Mouse (Mus musculus) retina, postnatal 7 days (tissue): Measurements from ENCODE around the gene Tent4a.
"Not testable (repeated sequence)": the region's sequence is repeated elsewhere in the genome, so short reads cannot be mapped to it uniquely, and the experiment has no call there.

ENCODE experiments used
- DNase-seq: peaks from one replicate; pipeline ENCODE4 v3.0.0-alpha.2; 2012; ENCODE audit warnings: low read depth, low spot score

The Tent4a gene

GRCm38 (mm10) chr13:69534334-69534653 is at the start of gene Tent4a:
Tent4a (minus strand) TSS chr13:69534617.
- DNase-seq, result no peak

- DNase-seq, result no peak
Observed at GRCm38 (mm10) chr13:69583591-69583990, 49.2 kb upstream of the Tent4a start.

GRCm38 (mm10) chr13:69582411-69582810 is 48.0 kb upstream of the Tent4a start:
- no peak for DNase-seq

- DNase-seq, result no peak
Observed at GRCm38 (mm10) chr13:69577181-69577834, 42.9 kb upstream of the Tent4a start.

DNA sequence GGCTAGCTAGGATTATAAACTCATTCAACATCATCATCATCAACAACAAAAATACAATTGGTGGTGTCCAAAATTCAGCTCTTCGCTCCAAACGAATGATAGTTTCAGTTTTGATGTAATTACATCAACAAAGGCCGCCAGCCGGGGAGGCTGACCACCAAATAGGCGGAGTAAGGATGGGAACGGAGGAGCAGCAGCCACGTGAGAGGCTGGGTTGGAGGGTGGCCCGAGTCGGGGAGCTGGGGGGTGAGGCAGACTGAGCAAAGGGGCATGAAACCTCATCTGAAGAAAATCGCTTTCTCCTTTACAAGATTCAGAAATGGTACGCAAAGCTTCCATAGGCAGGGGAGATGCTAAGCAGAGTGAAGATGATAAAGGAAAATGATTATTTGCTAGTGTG is 42.3 kb upstream of the Tent4a start:
- no peak for DNase-seq

DNA sequence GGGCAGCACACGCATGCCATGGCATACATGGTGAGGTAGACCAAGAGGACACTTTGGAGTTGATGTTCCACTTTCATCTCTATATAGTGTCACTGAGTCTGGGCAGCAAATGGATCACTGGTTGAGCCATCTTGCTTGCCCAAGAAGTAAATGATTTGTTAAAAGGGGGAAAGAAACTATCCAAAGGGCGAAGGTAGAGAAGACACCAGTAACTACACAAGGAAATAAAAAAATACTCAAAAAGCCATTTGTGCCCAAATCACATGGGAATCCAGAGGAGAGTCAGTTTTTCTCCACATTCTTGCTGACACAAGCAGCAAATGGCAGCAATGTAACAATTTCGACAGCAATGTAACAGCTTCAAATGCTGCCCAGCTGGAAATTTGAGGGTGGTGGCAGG is 38.2 kb upstream of the Tent4a start:
- DNase-seq, result no peak

DNA sequence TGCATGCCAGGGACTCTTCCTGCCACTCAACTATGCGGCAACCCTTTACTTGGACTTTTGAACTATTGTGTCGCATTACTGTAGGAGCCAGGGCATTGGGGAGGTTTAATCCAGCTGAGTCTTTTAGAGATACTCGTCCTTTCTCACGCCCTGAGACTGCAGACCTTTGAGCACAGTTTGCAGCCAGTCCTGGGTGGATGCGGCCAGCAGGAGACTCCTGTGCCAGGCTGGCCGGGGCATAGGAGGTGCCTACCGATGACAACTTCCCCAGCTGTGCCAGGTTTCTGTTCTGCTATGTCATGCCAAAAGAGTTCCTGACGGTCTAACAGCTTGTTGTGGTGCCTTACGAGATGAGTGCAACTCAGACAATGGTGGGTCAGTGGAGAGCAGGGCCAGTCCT is 34.8 kb upstream of the Tent4a start:
- no peak for DNase-seq

DNA sequence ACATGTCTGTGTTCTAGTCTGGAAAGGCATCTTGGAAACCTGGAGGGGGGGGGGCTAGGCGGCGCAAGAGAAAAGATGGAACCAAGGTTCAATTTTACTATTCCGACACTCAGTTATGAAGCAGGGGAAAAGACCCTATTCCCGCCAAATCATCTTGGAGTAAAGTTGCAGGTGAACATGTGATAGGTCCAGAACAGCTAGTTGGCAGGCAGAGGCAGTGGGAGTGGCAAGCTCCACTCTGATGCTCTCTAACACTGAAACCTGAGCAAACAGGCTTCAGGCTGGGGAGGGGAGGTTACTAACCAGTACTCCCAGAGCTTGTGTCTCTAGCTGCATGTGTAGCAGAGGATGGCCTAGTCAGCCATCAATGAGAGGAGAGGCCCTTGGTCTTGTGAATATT is 31.0 kb upstream of the Tent4a start:
- not testable (repeated sequence) for DNase-seq

DNA sequence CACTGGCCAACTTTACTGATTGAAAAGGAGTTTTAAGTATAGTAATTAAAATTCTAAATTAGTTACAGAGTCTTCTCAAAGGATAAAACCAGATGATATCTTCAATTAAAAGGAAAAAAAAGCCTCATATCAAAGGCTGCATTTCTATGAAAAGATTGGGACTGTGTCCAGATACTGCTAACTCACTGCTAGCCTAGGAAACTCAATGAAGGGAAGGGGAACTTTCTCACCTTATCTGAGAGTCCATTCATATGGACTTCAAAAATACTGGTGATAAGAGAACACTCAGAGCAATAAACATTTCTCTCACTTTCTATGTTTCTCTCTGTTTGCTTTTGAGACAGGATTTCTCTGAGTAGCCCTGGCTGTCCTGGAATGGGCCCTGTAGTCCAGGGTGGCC is 30.2 kb upstream of the Tent4a start:
- no peak for DNase-seq

GRCm38 (mm10) chr13:69563905-69564304 is 29.5 kb upstream of the Tent4a start:
- no peak for DNase-seq

DNA sequence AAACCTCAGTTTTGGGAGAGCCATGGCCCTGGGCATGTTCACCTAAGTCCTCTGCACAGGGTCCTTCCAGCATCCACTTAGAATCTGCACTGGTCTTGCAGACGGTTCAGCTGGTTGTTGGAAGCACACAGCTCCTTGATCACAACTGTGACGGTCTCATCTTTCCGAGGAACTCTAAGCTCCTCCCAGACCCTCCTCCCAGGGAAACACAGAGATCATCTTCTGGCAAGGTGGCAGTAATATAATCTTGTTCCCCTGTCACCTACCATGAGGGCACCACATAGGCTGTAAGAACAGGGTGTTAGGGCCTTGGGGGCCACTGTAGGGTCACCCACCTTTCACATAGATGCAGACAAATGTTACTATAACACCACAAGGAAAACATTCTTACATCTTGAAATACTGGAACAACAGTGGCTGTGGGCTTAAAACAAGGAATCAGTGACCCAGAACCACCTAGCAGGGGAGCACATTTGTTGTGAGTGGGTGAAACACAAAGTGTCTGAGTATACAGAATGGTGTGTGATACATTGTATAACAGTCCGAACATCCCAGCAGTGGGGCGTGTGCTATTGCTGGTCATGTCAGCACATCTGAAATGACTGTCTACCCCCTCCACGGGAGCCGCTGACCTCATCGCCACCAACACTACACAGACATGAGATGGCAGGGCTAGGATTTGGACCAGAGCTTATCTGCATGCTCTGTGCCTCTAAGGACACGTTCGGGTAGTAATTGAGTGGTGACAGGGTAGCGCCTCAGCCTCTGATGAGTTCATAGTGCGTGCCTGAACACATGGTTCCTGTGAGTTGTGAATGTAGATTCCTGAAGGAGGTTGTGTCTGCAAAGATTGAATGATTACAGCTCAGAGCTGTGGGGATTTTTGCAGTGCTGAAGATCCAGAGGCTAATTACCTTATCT is 28.5 kb upstream of the Tent4a start:
- no peak for DNase-seq

- no peak for DNase-seq
Observed at GRCm38 (mm10) chr13:69562004-69562403, 27.6 kb upstream of the Tent4a start.

GRCm38 (mm10) chr13:69559291-69559961 is 25.0 kb upstream of the Tent4a start:
- peak; percentile 14 for DNase-seq

- no peak for DNase-seq
Observed at GRCm38 (mm10) chr13:69558098-69558660, 23.8 kb upstream of the Tent4a start.

DNA sequence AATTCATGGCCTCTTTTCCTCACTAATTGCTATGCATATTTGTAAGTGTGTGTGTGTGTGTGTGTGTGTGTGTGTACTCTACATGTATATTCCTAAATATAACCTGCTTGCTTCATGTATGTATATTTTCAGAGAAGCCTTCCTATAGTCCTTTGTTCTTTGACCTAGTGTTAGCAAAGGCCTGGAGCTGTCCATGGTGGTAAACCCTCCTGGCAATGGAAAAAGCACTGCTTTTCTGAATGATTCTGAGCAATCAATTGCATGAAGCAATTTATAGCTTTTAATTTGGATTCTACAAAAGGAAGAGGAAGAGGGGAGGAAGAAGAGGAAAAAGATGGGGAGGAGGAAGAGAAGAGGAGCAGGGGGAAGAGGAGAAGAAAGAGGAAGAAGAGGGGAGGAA is 22.3 kb upstream of the Tent4a start:
- DNase-seq, result no peak

- DNase-seq, result no peak
Observed at GRCm38 (mm10) chr13:69555957-69556482, 21.6 kb upstream of the Tent4a start.

DNA sequence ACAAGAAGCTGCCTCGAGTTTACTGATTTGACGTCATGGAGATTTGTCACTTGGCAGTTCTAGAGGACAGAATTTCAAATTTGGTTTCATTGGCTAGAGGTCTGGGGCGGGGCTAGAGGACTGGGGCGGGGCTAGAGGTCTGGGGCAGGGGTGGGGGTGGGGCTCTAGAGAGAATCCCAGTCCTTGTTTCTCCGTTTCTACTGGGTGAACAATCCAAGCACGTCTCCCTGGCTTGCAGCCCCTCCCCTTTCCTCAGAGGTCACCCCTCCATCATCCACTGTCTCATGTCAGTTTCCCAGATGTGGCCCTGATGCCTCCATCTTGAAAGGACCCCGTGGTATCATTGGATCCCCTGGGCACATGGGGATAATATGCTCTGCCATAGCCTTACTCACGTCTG is 20.6 kb upstream of the Tent4a start:
- no peak for DNase-seq

- DNase-seq, result no peak
Observed at GRCm38 (mm10) chr13:69554255-69554654, 19.8 kb upstream of the Tent4a start.

DNA sequence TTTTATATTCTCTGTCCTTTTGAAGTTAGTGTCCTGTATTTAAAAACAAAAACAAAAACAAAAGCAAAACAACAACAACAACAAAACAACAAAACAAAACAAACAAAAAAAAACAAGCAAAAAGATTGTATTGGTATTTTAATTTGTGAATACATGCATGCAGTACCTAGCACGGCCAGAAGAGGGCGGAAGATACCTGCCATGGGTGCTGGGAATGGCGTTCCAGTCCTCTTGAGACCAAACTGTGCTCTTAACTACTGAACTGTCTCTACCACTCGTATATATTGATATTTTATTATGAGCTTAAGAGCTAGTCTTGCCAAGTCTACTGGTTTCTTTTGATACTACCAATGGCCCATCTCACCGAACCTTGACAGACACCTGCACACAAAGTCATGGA is 18.6 kb upstream of the Tent4a start:
- DNase-seq, result no peak

- DNase-seq, result no peak
Observed at GRCm38 (mm10) chr13:69550831-69551230, 16.4 kb upstream of the Tent4a start.

DNA sequence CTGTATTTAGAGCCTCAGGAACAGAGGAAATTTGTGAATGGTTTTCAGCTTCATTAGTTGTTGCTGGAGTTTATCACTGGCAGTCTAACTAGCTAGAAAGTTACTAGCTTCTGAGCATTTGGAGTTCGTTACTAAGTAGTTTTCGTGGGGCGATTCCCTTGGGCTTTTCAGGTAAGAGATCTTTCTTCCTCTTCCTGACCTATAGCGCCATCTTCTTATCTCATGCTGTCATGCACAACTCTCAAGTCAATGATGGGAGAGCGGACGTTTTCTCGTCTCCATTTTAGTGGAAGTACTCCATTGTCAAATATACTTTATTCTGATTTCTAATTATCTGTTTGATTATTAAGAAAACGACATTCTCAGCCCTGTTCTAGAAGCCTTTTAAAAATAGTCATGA is 15.6 kb upstream of the Tent4a start:
- DNase-seq, result no peak
